Mouse (Mus musculus): Measurements from ENCODE around the gene Adcy6.

- no peak for TF ChIP-seq CTCF (conservative IDR thresholded peaks at IDR 0.05; ENCODE audit: low read length)
- no peak for TF ChIP-seq POU5F1 (IDR thresholded peaks at IDR 0.05; ENCODE audit: borderline replicate concordance, low read length)
- no peak for TF ChIP-seq NANOG (IDR thresholded peaks at IDR 0.05; ENCODE audit: borderline replicate concordance, low read length)
Observed at GRCm38 (mm10) chr15:98602191-98602881, 7.5 kb downstream of the Adcy6 start.

Data from E14TG2a.4 (cell line).